Mouse (Mus musculus) T-helper 2 cell (primary cell): ENCODE measurements around the gene Irf8.
"Not testable (repeated sequence)": the region's sequence is repeated elsewhere in the genome, so short reads cannot be mapped to it uniquely, and the experiment has no call there.

Experiments
- in situ Hi-C: fragments of 300-600 bp; cut with MboI, MseI; formaldehyde crosslinking; loops from one replicate; pipeline ENCODE4 v1.15.1; 2025; ENCODE audit warnings: high pct_unique_total_duplicates

Gene Irf8

GRCm38 (mm10) chr8:120787631-120788030 is 51.5 kb downstream of the Irf8 start:
- in situ Hi-C loops = no loop called here

GRCm38 (mm10) chr8:120792710-120793109 is 56.6 kb downstream of the Irf8 start:
- in situ Hi-C loops = loop anchor here (5.0 kb wide), 2 partner anchors 40 to 115 kb away; no protein-coding TSS in a partner anchor

GRCm38 (mm10) chr8:120795944-120796635 is 59.9 kb downstream of the Irf8 start:
- in situ Hi-C loops = no loop called here

- in situ Hi-C loops = no loop called here
Measured at GRCm38 (mm10) chr8:120797019-120797727, 61.0 kb downstream of the Irf8 start.

GRCm38 (mm10) chr8:120800308-120800865 is 64.2 kb downstream of the Irf8 start:
- in situ Hi-C loops = no loop called here

- in situ Hi-C loops = not testable (repeated sequence)
Measured at GRCm38 (mm10) chr8:120803661-120804375, 67.7 kb downstream of the Irf8 start.

- in situ Hi-C loops = no loop called here
Measured at GRCm38 (mm10) chr8:120804741-120805140, 68.6 kb downstream of the Irf8 start.
